Mouse (Mus musculus) lung, embryonic 15.5 days (tissue): ENCODE measurements around the gene Ino80b. TPM values are rescaled to one million over a fixed set of nuclear protein-coding genes. Genes with fewer than 3 reads are reported as not detected.

Experiments
- ATAC-seq: fragments of 200-750 bp; cut with Nextera tagmentation; 2 replicates; pipeline ENCODE4 v1.8.0; 2017; ENCODE audit warnings: moderate number of reproducible peaks, borderline replicate concordance; ENCODE audit not compliant: low FRiP score, low TSS enrichment; ENCODE audit errors: extremely low read depth
- H3K27ac ChIP-seq: fragments of 300-500 bp; sonication (generic); 2 replicates; pipeline ENCODE4 v1.5.1; 2015; ENCODE audit warnings: moderate library complexity, mild to moderate bottlenecking, inconsistent platforms
- H3K27me3 ChIP-seq: fragments of 300-500 bp; sonication (generic); 2 replicates; pipeline ENCODE4 v1.6.1; 2015; ENCODE audit warnings: inconsistent platforms
- H3K36me3 ChIP-seq: fragments of 300-500 bp; sonication (generic); 2 replicates; pipeline ENCODE4 v1.6.1; 2015; ENCODE audit warnings: inconsistent platforms
- H3K4me1 ChIP-seq: fragments of 300-500 bp; sonication (generic); 2 replicates; pipeline ENCODE4 v1.6.1; 2015; ENCODE audit warnings: inconsistent platforms
- H3K4me2 ChIP-seq: fragments of 300-500 bp; sonication (generic); 2 replicates; pipeline ENCODE4 v1.6.1; 2015; ENCODE audit warnings: inconsistent platforms, mild to moderate bottlenecking, moderate library complexity
- H3K4me3 ChIP-seq: fragments of 300-500 bp; sonication (generic); 2 replicates; pipeline ENCODE4 v1.5.1; 2015; ENCODE audit warnings: mild to moderate bottlenecking, inconsistent platforms
- H3K9ac ChIP-seq: fragments of 300-500 bp; sonication (generic); 2 replicates; pipeline ENCODE4 v1.6.1; 2015; ENCODE audit warnings: inconsistent platforms
- H3K9me3 ChIP-seq: fragments of 300-500 bp; sonication (generic); 2 replicates; pipeline ENCODE4 v1.6.1; 2016; ENCODE audit warnings: inconsistent platforms
- WGBS: fragments of 180-500 bp; shearing (Covaris S2); methylation state at CpG from one replicate; pipeline ENCODE4 v1.1.7; 2015; 5-methylcytosine and 5-hydroxymethylcytosine counted together
- polyA plus RNA-seq: library from polyadenylated mRNA; unstranded; fragments of >200 nt; fragmentation: Nextera tagmentation; extraction: Ambion mirVana; gene quantifications from 2 replicates; pipeline ENCODE4 v1.2.1, GENCODE M21; 2015

Gene Ino80b
- polyA plus RNA-seq, 1 experiment from 2014 or later, result 15.2 TPM

DNA sequence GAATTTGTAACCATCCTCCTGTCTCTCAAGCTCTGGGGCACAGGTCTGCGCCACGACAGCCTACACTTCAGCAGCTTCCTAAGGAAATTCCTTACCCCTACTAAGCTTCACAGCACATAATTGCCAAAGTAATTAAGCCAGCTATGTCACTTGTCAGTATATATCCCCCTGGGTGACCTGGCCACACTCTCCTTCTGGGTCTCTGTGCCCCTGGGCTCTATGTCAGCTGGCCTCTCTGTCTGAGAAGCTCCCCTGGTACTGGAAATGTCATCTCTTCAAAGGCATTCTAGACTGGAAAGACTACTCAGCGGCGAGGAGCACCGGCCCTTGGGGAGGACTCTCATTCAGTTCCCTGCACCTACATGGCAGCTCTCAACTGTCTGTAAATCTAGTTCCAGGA is 2.3 kb downstream of the Ino80b start:
- no peak for ATAC-seq
- 79% methylated on average over 5 of the region's 5 CpGs for WGBS
- no peaks in the 10 kb centered on the region for H3K9me3 ChIP-seq
- H3K27ac ChIP-seq, result no peak overlapping the region
- H3K4me2 ChIP-seq, result peak overlapping the region; percentile 97
- peaks cover 44% of the 10 kb centered on the region for H3K4me1 ChIP-seq
- peaks cover 18% of the 10 kb centered on the region for H3K36me3 ChIP-seq
- 0 out of 2 replicates have a peak overlapping the region, but pooled peaks have one; percentile 8 for H3K9ac ChIP-seq
- H3K27me3 ChIP-seq, result no peaks in the 10 kb centered on the region
- peak overlapping the region; percentile 73 for H3K4me3 ChIP-seq

DNA sequence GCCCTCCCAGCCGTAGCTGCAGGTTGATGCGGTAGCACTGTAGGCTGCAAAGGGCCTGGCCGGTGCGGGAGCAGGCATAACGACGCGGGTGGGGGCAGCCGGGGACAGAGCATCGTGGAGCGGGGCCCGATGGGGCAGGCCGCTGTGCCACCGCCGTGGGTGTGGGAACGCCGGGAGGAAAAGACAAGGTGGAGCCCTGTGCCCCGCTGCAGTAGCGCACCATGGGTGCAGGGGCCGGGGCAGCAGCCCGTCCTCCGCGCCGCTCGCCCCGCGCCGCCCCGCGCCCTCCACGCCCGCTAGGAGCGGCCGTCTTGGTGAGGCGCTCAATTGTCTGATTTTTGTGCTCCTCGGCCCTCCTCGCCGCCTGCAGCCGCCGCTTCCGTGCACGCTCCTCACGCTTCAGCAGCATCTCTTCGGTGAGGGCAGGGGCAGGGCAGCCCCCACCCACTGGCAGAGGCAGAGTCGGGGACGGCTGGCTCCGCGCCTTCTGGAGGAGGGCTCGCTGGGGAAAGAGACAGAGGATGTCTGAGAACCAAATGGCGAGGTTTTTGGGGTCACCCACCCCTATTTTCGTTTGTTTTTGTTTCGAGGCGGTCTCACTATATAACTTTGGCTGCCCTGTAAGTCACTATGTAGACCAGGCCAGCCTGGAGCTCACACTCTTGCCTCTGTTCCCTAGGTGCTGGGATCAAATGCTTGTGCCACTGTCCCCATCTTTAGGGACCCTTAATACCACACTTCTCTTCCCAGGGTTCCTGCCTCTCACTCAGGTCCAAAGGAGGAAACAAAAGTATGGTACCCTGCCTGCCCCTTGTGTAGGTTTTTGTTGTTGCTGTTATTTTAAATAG is 3.1 kb downstream of the Ino80b start:
- Histone ChIP-seq H3K4me1 (peaks cover 44% of the 10 kb centered on the region), H3K9ac (peak overlapping the region; percentile 85), H3K4me3 (peak overlapping the region; percentile 73), H3K9me3 (no peaks in the 10 kb centered on the region), H3K27me3 (no peaks in the 10 kb centered on the region), H3K36me3 (peaks cover 26% of the 10 kb centered on the region), H3K4me2 (peak overlapping the region; percentile 97), H3K27ac (peak overlapping the region; percentile 98)
- peak; percentile 1; the same call in 1 of the 2 replicates for ATAC-seq
- under 1% methylated on average over 47 of the region's 52 CpGs for WGBS

DNA sequence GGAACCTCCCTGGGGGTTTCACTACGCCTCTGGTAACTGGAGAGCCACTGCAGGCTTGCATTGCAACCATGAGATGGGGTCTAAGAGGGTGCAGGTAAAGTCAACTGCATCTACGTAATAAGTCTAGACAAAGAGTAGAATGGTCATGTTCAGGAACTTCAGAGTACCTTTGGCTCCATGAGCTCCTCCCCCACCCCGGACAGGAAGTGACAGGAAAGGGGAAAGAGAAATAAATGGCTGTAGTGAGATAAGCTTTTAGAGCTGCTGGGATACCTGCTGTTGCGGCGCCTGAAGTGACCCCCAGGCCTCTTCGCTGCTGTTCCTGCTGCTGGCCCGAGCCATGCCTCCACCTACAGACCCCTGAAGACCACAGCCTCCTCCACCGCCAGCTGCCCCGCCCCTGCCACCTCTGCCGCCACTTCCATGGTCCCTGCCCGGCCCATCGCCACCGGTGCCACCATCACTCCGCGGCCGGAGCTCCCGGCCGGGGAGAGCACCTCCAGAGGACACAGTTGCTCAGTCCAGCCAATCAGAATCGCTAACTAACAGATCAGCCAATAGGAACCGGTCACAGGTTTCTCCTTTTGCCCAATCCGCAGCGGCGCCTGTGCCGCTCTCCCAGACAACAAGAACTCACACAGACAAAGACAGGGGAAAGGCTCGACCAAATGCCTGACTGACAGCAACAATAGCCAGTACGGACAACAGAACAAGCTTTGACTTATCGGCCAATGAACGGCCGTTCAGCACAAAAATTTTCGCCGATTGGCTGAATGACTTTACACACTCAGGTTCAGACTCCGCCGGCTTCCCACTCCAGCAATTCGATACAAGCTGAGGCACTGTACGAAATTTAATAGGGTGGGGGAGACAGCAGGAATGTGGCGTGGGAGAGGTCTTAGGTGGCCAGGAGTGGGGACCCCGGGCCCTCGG is 4.0 kb downstream of the Ino80b start, which contains the start of gene Wbp1:
Gene Wbp1 (minus strand): TSS at position 630 of the 933 bp plus-strand sequence.
- WGBS, result under 1% methylated on average over 38 of the region's 38 CpGs
- Histone ChIP-seq H3K27ac (peak within 1 kb of the TSS; percentile 98), H3K4me3 (peak within 1 kb of the TSS; percentile 73), H3K4me2 (peak within 1 kb of the TSS; percentile 97), H3K9me3 (no peaks in the 10 kb centered on the region), H3K36me3 (peaks cover 26% of the 10 kb centered on the region), H3K4me1 (peaks cover 52% of the 10 kb centered on the region), H3K27me3 (no peaks in the 10 kb centered on the region), H3K9ac (peak within 1 kb of the TSS; percentile 85)
- ATAC-seq, result peak; percentile 95

DNA sequence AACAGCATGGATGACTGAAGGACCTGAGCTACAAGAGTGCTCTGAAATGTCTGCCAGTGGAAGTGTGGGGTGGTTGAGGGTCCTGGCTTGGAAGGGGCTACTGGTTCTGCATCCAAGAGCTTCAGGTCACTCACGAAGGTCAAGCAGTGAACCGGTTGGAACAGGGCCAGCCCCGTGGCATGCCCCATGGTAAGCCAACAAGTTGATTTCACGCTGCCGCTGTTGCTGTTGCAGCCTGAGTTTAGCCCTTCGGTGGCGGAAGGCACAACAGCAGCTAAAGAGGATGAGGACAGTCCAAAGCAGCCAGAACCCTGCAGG is 5.5 kb downstream of the Ino80b start:
- Histone ChIP-seq H3K4me1 (peaks cover 56% of the 10 kb centered on the region), H3K27ac (no peak overlapping the region), H3K4me2 (peak overlapping the region; percentile 97), H3K9me3 (no peaks in the 10 kb centered on the region), H3K36me3 (peaks cover 26% of the 10 kb centered on the region), H3K4me3 (peak overlapping the region; percentile 73), H3K9ac (peak overlapping the region; percentile 85), H3K27me3 (no peaks in the 10 kb centered on the region)
- 60% methylated on average over 7 of the region's 7 CpGs for WGBS
- no peak for ATAC-seq

DNA sequence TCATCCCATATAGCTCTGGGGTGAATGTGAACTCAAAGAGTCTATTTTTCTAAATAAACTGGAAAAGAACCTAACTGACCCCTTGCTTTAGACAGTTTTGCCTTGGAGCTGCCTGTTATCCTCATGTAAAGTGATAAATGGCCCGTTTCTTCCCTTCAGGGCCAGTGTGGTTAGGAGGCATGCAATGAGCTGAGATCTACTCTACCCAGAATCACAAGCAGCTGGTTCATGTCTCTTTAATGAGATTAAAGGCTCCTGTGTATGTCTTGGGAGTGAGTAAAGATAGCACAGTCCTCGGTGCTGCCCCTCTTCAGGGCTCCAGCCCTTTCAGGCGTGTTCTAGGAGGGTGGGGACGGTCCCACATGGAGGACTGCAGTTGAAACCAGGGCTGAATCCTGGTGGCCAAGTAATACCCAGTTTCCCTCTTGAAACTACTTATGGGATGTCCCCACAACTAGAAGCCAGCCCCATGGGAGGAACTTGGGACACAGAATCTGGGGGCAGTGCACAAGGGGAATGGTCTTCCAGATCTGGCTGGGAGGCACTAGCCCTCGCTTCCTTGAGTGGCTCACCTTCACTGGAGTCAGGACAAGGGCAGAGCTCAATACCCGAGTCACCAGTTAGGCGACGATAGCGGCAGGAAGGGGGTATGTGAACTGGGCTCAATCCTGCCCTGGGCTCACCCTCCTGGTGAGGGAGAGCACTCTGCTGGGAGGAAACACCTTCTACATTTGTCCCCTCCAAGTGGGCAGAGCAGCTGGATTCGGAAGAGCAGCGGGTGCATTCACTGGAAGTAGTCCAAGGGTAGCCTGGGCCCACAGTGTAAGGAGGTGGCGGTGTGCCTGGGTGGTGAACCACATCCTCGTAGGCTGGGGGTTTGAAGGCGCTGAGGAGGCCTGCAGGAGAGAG is 6.2 kb downstream of the Ino80b start:
- no peak overlapping the region for H3K4me3 ChIP-seq
- peak overlapping the region; percentile 97 for H3K4me2 ChIP-seq
- H3K4me1 ChIP-seq, result peaks cover 55% of the 10 kb centered on the region
- no peak for ATAC-seq
- no peak overlapping the region for H3K9ac ChIP-seq
- no peaks in the 10 kb centered on the region for H3K27me3 ChIP-seq
- H3K36me3 ChIP-seq, result peaks cover 26% of the 10 kb centered on the region
- no peaks in the 10 kb centered on the region for H3K9me3 ChIP-seq
- 69% methylated on average over 14 of the region's 14 CpGs for WGBS
- no peak overlapping the region for H3K27ac ChIP-seq

DNA sequence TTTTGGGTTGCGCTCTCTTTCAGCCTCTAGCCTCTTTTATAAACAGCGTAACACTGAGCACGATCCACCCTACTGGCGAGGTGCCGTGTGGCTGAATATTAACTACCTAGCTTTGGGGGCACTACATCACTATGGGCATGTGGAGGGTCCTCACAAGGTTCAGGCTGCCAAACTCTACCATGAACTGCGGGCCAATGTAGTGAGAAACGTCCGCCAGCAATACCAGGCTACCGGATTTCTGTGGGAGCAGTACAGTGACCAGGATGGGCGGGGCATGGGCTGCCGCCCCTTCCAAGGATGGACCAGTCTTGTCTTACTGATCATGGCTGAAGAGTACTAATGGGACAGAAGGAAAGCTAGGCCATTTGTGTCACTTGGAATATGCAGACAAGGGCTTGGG is 6.9 kb downstream of the Ino80b start:
- no peak overlapping the region for H3K9ac ChIP-seq
- peaks cover 26% of the 10 kb centered on the region for H3K36me3 ChIP-seq
- H3K27ac ChIP-seq, result no peak overlapping the region
- no peak overlapping the region for H3K4me2 ChIP-seq
- no peaks in the 10 kb centered on the region for H3K9me3 ChIP-seq
- H3K4me3 ChIP-seq, result no peak overlapping the region
- H3K4me1 ChIP-seq, result peaks cover 51% of the 10 kb centered on the region
- no peak for ATAC-seq
- no peaks in the 10 kb centered on the region for H3K27me3 ChIP-seq
- 71% methylated on average over 11 of the region's 11 CpGs for WGBS

DNA sequence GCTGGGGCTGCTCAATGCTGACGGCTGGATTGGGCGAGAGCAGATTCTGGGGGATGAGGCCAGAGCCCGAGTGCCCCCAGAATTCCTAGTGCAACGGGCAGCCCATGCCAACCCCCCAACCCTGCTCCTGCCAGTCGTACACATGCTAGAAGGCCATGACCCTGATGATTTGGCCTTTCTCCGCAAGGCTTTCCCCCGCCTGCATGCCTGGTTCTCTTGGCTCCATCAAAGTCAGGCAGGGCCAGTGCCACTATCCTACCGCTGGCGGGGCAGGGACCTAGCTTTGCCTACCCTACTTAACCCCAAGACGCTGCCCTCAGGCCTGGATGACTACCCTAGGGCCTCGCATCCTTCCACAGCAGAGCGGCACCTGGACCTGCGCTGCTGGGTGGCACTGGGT is 7.6 kb downstream of the Ino80b start:
- Histone ChIP-seq H3K4me2 (no peak overlapping the region), H3K9ac (no peak overlapping the region), H3K27ac (no peak overlapping the region), H3K27me3 (no peaks in the 10 kb centered on the region), H3K4me1 (peaks cover 44% of the 10 kb centered on the region), H3K9me3 (no peaks in the 10 kb centered on the region), H3K4me3 (no peak overlapping the region), H3K36me3 (peaks cover 26% of the 10 kb centered on the region)
- WGBS, result 88% methylated on average over 13 of the region's 13 CpGs
- no peak for ATAC-seq

DNA sequence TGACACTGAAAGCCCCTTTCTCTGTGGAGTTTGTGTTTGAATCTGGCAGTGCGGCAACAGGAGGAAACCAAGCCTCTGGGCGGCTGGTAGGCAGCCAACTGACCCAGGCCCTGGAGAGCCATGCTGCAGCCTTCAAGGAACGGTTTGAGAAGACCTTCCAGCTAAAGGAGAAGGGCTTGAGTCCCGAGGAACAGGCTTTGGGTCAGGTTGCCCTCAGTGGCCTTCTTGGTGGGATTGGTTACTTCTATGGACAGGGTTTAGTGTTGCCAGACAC is 8.1 kb downstream of the Ino80b start:
- H3K27ac ChIP-seq, result peak overlapping the region; percentile 0; the same call in 1 of the 2 replicates
- no peak for ATAC-seq
- H3K9me3 ChIP-seq, result no peaks in the 10 kb centered on the region
- no peaks in the 10 kb centered on the region for H3K27me3 ChIP-seq
- WGBS, result 76% methylated on average over 4 of the region's 4 CpGs
- no peak overlapping the region for H3K9ac ChIP-seq
- H3K4me3 ChIP-seq, result no peak overlapping the region
- H3K4me2 ChIP-seq, result no peak overlapping the region
- peaks cover 26% of the 10 kb centered on the region for H3K36me3 ChIP-seq
- peaks cover 39% of the 10 kb centered on the region for H3K4me1 ChIP-seq

DNA sequence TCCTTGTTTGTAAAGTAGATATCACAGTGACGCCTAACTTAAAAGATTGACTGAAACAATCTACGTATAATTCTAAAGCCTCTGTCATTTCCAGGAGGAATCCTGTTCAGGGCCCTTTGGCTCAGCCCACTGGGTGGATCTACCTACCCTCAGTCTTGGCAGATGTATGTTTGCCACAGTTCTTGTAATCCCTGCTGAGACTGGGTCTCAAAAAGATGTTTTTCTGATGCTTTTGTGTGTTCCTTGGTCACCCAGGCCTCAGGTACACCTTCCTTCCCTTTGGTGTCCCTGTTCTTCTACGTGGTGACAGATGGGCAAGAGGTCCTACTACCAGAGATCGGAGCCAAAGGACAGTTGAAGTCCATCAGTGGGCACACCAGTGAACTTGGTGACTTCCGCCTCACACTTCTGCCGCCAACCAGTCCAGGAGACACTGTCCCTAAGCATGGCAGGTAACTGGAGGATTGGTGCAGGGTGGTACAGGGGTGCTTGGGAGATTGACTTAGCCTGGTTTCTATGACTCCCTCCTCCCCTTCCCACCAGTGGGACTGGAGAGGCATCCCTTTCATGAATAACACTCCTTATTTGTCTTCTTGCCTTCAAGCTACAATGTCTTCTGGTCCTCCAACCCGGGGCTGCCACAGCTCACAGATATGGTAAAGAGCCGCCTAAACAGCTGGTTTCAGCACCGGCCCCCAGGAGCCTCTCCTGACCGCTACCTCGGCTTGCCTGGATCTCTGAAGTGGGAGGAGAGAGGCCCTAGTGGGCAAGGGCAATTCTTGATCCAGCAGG is 8.7 kb downstream of the Ino80b start:
- no peak for ATAC-seq
- peak overlapping the region; percentile 96 for H3K4me2 ChIP-seq
- H3K9ac ChIP-seq, result peak overlapping the region; percentile 96
- peak overlapping the region; percentile 84; the same call in 1 of the 2 replicates for H3K27ac ChIP-seq
- peak overlapping the region; percentile 94 for H3K4me3 ChIP-seq
- 63% methylated on average over 11 of the region's 11 CpGs for WGBS
- H3K36me3 ChIP-seq, result peaks cover 26% of the 10 kb centered on the region
- no peaks in the 10 kb centered on the region for H3K27me3 ChIP-seq
- peaks cover 37% of the 10 kb centered on the region for H3K4me1 ChIP-seq
- H3K9me3 ChIP-seq, result no peaks in the 10 kb centered on the region

DNA sequence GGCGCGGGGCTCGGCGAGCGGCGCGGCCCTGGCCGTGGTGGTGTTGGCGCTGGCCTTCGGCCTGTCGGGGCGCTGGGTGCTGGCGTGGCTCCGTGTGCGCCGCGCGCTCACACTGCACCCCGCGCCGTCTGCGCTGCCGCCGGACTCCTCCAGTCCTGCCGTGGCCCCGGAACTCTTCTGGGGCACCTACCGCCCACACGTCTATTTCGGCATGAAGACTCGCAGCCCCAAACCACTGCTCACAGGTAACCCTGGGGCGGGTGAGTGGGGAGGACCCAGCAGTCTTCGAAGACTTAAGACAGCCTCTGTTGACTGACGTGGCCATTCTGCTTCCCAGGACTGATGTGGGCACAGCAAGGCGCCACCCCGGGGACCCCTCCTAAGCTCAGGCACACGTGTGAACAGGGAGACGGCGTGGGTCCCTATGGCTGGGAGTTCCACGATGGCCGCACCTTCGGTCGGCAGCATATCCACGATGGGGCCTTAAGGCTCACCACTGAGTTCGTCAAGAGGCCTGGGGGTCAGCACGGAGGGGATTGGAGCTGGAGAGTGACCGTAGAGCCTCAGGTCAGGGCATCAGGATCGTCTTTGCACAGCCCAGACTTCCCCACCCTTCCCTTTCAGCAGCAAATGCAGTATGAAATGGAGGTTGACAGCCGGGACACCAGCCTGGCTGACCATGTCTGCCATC is 9.4 kb downstream of the Ino80b start:
- WGBS, result under 1% methylated on average over 48 of the region's 48 CpGs
- Histone ChIP-seq H3K36me3 (peaks cover 32% of the 10 kb centered on the region), H3K9ac (peak overlapping the region; percentile 96), H3K27me3 (no peaks in the 10 kb centered on the region), H3K9me3 (no peaks in the 10 kb centered on the region), H3K27ac (peak overlapping the region; percentile 84), H3K4me3 (peak overlapping the region; percentile 94), H3K4me1 (peaks cover 37% of the 10 kb centered on the region), H3K4me2 (peak overlapping the region; percentile 96)
- ATAC-seq, result peak; percentile 43
